Mouse (Mus musculus): ENCODE results near the gene Hdac9.
A peak's percentile ranks its signal among the peaks of the same experiment; 100 is the strongest.

Gene Hdac9

GRCm38 (mm10) chr12:34481702-34482101, 435.2 kb downstream of the Hdac9 start:
- DNase-seq: no peak

DNA sequence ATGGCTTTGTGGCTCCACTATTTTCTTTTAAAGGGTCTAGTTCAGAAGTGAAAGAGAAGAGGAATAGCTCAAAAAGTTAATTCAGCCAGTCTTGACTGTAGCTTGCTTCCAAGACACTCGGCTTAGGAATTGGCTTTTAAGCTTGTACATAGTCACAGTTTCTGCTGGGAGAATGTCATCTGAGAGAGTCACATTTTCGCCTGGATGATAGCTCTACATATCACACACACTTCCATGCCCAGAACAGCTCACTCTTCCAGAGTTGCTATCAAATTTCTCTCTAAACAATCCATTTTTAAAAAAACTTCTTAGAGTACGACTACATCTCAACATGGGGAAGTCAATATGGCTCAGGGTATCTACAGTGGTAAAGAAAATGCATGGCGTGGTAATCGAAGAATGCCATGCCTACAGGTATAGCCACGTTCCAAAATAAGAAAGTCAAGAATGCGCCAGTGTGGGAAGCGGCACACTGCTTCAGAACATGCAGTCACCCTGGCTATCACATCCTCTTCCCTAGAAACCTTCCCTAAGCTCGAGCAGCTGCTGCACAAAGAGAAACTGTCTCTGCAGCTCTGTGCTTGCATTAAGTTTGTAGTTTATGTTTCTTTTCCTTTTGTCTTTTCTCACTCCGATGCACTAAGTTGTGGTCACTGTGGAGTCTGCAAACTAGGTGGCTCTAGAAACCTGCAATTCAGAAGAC, 443.8 kb downstream of the Hdac9 start:
- DNase-seq: no peak

- peak; percentile 89 for DNase-seq
Observed at GRCm38 (mm10) chr12:34472542-34472941, 444.4 kb downstream of the Hdac9 start.

DNA sequence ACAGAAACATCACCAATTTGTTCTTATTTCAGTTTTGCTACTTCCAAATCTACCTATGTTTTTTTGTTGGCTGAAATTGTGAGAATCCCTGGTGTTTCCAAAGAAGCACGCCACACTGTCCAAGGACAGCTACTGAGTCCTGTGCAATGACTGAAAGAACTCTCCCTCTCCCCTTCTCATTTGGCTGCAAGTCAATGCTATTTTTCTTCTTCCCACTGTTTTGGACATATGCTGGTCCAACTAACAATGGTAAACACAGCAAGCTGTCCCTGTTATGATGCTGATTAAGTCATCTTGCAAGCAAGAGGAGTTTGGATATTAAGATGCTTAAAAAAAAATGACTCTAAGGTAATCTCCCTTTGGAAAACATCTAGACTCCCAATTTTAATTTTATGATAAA, 455.2 kb downstream of the Hdac9 start:
- no peak for DNase-seq

GRCm38 (mm10) chr12:34452643-34453042, 464.3 kb downstream of the Hdac9 start:
- no peak for DNase-seq

DNA sequence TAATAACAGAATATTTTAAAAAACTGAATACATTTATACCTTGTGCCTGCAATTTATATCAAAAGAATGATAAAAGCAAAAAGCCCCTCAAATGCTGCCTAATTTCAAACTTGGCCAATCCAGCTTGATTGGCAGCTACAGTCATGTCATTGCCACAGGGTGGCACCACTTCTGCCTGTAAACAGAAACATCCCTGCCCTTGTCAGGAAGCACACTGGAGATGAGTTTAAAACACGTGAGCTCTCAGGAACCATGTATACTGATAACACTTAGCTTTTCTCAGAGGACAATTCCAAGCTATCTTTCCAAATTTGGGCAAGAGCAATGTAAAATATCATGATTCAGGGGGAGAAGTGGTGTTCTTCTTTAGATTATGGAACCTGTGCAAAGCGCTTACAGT, 465.7 kb downstream of the Hdac9 start:
- peak; percentile 87 for DNase-seq

DNA sequence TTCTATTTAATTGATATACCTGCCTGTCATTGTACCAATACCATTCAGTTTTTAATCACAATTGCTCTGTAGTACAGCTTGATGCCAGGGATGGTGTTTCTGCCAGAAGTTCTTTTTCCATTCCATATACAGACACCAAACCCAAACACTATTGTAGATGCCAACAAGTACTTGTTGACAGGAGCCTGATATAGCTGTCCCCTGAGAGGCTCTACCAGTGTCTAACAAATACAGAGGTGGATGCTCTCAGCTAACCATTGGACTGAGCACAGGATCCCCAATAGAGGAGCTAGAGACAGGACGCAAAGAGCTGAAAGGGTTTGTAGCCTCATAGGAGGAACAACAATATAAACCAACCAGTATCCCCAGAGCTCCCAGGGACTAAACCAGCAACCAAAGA, 472.2 kb downstream of the Hdac9 start:
- peak; percentile 85 for DNase-seq

DNA sequence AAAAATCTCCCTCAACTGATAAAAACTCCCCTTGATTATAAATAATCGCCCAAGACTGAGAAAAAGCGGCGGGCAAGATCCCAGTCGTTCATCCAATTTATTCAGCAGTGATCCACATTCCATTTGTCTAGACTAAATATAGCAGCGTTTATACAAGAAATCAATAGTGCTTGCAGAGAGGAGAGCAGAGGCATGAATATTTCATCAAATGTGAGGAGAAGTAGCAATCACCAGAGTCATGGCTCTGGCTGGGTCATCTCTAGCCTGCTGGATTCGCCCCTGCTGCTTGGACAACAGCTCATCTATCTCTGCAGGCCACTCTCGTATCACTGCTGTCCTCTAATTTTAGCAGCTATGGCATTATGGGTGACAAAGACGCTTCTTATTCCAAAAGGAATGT, 476.0 kb downstream of the Hdac9 start:
- no peak for DNase-seq

DNA sequence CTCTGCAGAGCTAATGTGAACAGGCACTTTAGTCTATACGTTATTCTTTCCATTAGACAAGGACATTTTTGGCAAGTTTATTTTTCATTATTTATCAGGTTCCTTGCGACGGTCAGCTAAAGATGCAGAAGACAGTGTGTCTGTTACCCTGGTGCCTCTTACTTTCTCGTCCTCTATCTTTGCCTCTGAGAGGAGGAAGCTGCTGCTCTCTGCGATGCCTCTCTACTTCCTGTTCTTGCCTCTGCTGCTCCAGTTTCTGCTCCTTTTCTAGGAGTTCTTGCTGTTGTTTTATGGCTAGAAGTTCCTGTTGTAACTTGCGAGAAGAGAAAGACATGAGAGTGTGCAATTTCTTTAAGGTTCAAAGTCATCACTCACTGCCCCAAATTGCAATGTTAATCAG, 484.0 kb downstream of the Hdac9 start:
- DNase-seq: no peak

DNA sequence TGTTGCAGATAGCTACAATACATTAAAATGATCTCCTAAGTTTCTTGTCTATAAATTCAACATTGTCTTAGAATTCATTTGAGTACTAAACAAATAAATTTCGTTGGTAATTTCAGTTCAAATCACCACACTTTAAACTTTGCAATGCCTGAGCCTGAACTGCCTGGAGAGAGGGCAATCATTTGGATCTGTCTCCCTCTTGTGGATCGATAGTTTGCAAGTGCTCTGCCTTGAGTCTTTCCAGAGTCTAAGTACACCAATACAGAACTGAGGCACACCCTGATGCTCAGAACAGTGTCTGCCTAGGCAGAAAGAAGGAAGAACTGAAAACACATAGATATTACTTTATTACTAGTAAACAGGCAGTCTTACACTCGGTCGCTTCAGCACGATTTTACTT, 484.4 kb downstream of the Hdac9 start:
- no peak for DNase-seq

- DNase-seq: no peak
Observed at GRCm38 (mm10) chr12:34431832-34432231, 485.1 kb downstream of the Hdac9 start.

GRCm38 (mm10) chr12:34425468-34425867, 491.4 kb downstream of the Hdac9 start:
- DNase-seq: no peak

- no peak for DNase-seq
Observed at GRCm38 (mm10) chr12:34408139-34408538, 508.8 kb downstream of the Hdac9 start.

- no peak for DNase-seq
Observed at GRCm38 (mm10) chr12:34407143-34407542, 509.8 kb downstream of the Hdac9 start.

GRCm38 (mm10) chr12:34402065-34402464, 514.8 kb downstream of the Hdac9 start:
- DNase-seq: no peak

- no peak for DNase-seq
Observed at GRCm38 (mm10) chr12:34398611-34399010, 518.3 kb downstream of the Hdac9 start.

DNA sequence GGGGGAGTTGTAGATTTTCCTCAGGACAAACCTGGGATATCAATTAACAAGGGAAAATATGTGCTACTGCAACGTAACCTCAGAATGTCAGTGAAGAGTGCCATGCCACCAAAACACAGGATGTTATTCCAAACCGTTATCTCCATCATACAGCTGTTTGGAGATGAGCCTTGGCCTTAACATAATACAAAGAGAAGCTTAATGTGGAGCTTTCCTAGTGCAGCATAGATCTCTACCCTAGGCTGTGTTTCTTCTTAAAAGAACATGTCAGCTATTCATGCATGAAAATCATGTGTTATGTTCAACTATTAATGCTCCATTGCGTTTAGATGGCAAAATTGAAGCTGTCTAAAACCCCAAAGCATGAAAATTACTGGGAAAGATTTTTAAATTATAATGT, 522.6 kb downstream of the Hdac9 start:
- peak; percentile 88 for DNase-seq

GRCm38 (mm10) chr12:34379681-34380080, 537.2 kb downstream of the Hdac9 start:
- no peak for DNase-seq

DNA sequence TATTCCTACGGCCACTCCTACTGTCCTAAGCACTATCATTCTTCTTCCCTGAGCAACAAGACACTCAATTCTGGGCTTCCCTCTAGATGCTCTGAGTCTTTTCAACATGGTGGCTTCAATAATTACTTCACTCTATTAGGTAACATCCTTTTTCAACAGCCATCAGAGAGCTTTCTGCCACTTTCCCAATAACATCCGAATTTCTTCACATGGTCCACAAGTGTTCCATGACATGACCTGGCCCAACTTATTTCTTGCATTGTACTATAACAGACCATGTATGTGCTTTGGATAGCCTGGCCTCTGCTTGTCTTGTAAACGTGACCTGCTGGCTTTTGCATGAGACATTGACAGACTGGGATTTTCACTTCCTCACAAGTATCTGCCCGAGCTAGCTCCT, 538.3 kb downstream of the Hdac9 start:
- no peak for DNase-seq

GRCm38 (mm10) chr12:34351906-34352305, 565.0 kb downstream of the Hdac9 start:
- no peak for DNase-seq

- DNase-seq: no peak
Observed at GRCm38 (mm10) chr12:34347529-34347928, 569.4 kb downstream of the Hdac9 start.

DNA sequence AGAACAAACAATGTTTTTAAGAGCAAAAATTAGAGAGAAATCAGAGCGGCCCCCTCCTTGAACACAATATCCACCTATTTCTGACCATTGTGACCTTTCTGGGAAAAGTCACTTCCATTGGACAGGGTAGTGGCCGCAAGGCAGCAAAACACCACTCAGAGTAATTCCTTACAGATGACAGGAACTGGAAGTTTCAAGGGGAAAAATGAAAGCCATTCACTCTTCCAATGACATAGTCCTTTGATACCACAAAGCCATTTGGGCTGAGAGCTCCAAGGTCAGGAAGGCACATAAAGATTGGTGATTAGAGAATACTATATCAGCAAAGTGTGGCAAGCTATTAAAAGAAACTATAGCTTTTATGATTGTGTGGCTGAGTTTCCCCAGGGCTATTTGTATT, 574.1 kb downstream of the Hdac9 start:
- DNase-seq: no peak

DNA sequence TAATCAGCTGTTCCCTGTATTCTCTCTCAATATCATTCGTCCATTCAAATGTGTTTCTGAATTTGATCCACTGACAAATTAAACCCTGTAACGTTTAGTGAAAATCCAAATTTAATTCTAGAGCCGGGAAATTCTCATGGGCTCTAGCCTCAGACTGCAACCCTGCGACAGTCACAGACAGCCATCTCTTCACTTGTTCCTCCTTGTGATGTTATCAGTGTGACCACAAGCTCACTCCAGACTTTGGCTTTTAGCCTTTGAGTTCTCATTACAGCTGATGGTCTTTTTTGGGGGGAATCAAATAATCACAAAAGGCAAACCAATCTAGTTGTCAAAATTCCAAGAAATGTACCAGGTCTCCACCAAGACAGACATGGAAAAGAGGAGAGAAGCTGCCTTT, 578.0 kb downstream of the Hdac9 start:
- peak; percentile 66 for DNase-seq

DNA sequence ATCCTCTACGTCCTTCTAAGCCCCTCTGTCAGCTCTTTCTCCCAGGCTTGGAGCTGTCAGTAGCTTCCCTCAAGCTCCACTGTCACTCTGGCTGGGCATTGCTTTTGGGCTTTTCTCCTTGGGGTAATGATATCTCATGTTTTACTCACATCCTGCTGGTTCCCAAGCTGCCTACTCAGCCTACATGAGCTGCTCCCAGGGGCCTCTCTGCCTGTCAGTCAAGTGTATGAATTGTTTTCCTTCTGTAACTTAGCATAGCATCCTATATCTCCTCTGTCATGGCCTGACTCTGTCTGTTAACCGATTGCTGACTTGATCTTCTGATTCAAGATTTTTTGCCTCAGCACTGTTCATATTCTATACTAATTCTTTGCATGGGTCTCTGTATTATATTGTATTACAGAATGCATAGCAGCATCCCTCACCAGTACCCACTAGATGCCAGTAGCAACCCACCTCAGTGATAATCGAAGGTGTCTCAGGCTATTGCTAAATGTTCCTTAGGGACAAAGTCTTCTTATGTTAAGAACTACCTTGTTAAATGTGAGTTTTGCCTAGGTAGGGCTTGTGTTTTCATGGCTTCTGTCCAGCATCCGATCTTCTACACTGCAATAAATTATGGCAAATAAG, 582.3 kb downstream of the Hdac9 start:
- no peak for DNase-seq

DNA sequence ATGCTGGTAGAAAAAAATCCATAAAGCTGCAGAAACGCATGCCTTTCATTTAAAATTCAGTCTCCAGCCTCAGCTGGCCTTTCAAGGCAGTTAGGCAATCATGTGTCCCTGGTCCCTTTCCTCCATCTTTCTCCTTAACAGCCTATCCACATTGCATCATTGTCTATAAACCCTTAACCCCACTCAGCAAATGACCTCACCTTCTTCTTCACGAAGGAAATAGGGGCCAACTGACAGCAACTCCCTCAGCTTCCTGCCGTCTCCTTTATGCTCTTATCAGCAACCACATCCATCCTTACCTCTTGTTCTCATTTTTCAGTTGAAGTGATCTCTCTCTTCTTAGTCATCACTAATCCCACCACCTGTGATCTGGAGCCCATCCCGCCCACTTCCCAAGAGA, 584.0 kb downstream of the Hdac9 start:
- DNase-seq: no peak

Measured in heart, adult 11 months (tissue).